Mouse (Mus musculus) megakaryocyte, adult 5-6 weeks (primary cell): ENCODE measurements around the gene Cdc14b. TPM values are rescaled to one million over a fixed set of nuclear protein-coding genes. Genes with fewer than 3 reads are reported as not detected.

Source experiments
- ATAC-seq: 2 replicates; pipeline ENCODE4 v1.8.0; 2016; ENCODE audit warnings: mild to moderate bottlenecking, inconsistent platforms; ENCODE audit not compliant: poor library complexity, severe bottlenecking
- total RNA-seq, 2 experiments: library from RNA; stranded (forward) in 1 of 2; stranded (reverse) in 1 of 2; fragments of 153-499, 151-499 nt in 1 of 2; fragments of 221-1000, 200-1000 nt in 1 of 2; gene quantifications; 2 replicates each; pipeline versions ENCODE4 v1.2.3 to v1.2.4; 2015 to 2017

The Cdc14b gene
- total RNA-seq, 2 experiments from 2014 or later, result 5.0 to 5.1 TPM

DNA sequence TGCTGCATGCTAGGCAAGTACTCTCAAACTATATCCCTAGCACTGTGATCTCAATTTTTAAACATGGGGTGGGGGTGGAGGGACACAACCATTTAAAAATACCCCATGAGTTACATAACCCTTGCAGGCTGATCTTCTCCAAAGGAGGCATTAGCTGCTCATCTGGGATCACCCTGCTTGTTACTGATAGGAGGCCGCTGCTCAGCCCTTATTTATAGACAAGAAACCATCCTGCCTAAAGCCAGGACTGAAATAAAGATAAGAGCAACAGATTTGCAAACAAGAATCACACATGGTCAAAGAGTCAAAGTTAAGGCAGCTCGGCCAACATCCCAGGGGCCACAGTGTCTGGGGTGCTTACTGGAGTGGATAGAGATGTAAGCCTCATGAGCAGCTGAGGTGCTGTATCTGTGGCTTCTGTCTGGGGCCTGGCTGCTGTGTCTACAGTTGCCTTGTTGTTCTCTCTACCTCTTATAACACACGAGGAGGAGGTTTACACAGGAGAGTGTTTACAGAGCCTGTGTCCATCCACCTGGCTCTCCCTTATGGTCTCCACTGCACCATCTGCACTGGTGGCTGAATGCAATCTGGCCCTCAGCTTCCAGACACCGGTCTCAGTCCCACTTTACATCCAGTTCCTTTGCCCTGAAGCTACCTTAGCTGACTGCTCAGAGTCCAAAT is 38.0 kb downstream of the Cdc14b start:
- ATAC-seq, result no peak

DNA sequence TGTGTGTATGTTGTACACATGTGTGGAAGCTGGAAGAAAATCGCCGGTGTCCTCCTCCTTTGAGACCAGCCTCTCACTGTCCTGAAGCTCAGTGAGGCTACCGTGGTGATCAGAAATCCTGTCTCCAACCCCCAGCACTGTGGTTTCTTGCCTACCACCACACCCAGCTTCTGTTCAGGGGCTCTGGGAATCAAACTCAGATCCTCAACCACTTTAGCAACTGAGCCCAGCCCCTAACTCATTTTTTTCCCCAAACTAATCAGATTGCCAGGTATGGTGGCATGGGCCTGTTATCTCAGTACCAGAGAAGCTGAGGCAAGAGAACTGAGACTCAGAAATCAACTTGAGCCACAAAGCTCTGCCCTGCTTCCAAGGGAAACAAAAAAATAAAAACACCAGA is 39.3 kb downstream of the Cdc14b start:
- ATAC-seq, result no peak

DNA sequence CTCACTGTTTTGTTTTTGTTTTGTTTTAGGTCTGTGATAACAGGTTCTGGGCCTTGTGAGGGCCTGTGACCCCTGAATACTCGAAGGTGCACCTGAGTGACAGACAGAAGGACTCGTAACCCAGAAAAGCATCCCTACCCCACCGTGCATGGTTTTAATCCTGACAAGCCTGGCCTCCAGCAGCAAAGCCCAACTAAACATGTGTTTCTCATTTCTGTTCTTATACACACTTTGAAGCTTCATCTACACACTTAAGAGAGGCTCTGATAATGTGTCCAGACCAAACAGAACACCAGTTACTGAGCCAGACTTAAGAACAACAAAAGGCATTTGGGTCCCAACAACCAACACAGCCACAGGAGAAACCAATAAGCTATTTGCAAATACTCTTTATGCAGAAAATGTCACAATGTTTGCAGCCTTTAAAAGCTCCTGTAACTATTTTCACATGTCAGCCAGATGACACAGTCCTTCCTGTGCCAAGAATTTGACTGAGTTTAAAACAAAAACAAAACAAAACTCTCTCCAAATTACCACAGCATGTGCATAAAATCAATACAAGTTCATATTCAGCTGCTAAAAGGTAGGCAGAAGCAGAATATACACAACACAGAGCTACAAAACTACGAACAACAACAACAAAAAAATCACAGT is 39.9 kb downstream of the Cdc14b start:
- ATAC-seq, result no peak

DNA sequence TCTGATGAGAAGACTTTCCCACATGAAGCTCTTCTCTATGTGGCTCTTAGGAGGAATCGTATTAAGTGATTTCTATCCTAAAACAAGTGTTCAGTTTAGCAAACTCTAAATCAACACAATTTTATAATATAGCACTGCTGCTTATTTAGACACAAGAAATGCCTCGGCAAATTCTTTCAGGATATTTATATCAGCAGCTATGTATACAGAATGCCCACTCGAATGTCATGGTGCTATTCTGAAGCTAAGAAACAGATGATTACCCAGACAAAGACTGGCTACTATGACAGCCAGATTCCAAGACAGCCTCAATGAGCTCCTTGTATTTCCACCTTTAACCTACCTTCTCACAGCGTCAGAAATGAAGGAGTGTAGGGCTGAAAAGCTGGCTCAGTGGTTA is 42.0 kb downstream of the Cdc14b start:
- ATAC-seq, result no peak

DNA sequence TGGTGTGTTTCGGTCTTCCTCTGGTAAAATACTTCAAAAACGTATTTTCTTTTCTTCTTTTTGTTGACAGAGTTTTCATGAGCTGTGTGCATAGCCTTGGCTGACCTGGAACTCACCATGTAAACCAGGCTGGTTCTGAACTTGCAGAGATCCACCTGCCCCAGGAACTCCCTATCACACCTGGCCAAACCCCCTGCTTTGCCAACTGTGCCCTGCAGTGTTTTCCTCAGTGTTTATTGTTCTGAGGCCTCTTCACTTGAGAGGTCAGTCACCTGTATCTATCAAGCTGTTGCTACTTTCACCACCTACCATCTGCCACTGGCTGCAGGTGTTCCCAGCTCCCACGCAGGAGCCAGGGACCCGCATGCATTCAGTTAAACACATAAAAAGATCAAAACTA is 48.4 kb downstream of the Cdc14b start:
- ATAC-seq, result no peak

DNA sequence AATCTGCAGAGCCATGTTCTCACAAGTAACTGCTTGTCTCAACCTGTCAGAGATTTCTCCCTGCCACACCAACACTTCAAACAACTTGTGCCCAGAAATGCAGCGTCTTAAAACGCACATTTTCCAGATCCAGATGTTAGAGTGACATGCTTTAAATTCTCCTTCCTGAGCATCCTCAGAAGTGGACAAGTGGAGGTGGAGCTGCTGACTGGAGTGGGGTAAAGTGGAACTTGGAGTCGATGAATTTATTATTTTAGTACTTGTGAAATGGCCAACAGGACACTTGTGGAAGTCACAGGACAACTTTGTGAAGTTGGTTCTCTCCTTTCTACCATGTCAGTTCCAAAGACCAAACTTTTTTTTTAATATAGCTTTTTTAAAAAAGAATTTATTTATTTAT is 49.4 kb downstream of the Cdc14b start:
- no peak for ATAC-seq

DNA sequence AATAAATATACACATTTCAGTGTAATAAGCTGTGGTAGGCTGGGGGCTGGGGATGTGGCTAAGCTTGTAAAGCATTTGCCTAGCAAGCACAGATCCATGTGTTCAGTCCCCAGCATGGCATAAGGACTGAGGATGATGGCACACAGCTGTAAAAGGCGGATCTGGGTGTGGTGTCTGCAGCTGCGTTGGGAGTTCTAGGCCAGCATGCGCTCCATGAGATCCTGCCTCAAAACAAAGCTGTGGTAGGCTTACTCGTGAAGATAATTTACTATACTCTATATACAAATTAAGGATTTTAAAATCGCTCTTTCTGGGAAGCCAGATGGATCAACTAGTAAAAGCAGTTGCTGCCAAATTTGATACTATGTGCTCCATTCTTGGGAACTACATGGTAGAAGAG is 60.2 kb downstream of the Cdc14b start:
- ATAC-seq, result no peak

DNA sequence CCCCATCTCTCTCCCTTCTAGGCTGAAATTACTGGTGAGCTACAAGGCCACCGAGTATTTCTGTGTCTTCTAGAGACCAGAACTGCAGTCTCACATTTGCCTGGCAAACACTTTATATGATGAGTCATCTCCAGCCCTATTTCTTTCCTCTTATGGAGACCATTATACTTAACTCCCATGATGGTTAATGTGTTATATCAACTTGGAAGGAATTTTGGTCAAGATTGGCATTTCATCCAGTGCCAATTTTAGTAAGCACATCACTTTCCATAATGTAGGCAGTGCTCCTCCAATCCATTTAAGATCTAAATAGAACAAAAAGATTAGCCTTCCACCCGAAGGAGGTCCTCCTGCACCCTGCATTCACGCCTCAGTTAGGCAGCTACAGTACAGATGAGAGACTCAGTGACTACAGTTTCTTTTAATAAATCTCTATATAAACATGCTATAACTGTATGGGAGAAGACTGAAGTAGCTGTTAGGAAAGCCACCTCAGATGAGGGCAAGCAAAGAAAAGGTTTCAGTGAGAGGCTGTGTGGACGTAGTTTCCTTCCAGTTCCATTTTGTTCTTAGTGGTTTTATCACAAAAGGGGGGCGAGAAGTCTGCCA is 63.0 kb downstream of the Cdc14b start:
- ATAC-seq, result no peak

DNA sequence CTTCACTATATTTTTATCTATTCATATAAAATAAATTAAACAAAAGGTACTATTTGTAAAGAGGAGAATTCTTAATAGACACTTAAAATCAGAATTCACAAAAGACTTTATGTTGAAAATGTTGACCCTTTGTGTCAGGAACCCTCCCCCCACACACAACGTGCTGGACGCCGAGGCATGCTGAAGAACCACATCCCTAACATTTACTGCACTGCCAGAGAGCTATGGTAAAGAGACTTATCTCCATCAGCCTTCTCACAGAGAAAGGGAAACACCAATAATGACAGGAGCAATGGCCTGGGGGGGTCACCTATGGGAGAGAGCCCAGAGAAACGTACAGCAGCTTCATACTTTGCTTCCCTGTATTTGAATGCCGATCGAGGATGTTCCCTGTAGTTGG is 66.9 kb downstream of the Cdc14b start:
- ATAC-seq, result no peak

DNA sequence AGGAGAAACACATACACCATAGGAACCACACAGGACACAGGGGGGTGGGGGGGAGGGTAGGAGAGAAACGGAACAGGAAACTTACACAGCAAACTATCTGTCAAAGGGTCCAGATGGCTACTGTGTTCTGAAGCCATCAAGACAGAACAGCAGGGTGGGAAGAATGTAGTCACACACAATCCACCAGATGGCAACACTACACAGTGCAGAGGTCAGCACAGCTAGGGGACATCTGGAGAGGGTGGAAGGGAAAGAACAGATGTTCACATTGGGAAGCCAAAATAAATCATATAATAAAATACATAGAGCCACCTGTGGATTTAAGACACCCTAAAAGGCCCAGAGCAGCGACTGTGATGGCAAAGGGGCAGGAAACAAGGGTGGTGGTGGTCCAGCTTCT is 69.9 kb downstream of the Cdc14b start:
- no peak for ATAC-seq

DNA sequence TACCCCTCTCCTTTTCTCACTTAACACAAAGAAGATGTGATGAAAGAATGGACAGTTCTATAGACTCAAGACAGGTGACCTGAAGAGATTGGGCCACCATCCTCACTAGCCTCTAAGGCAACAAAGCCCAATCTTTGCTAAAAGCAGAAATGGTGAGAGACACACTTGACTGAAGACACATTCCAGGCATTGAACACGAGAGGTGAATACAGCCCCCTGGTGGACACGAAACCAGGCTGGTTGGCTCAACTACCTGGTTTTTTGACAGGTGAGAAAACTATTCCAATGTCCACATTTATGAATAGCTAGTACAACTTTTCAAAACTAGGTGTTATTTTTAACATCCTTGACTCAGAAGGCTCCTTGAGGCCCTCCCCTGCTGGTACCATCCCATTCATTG is 70.4 kb downstream of the Cdc14b start:
- no peak for ATAC-seq

DNA sequence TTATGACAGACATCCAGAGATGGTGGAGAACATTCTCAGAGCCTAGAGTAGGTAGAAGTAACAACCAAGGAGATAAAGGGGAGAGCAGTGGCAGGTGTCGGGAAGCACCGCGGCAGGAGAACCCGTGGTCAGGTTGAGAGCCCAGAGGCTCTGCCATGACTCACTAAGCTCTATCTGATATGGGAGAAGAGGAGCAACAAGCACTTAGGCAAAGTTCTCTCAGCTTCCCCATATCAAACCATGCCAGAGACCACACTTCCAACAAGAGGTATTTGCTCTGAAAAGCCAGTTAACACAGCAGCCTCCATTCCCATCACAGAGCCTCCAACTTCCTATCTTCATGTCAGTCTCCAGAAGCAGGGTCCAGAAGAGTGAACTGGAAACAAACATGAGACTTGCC is 74.2 kb downstream of the Cdc14b start:
- no peak for ATAC-seq

DNA sequence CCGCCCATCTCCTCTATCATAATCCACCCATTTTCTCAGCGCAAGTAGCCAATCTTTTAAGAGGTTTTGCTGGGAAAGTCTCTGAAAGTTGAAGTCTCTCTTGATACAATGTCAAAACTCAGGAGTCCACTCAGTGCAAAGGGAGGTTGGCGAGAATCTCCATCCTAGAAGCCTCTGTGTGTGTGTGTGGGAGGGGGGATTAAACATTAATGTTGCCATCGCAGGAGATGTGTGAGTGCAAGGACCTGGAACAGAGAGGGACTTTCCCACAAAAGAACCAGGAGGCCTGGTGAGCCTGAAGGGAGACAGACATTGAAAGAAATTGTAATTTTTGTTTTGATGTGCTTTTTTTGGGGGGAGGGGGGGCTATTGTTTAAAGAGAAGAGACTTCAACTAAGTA is 76.8 kb downstream of the Cdc14b start:
- ATAC-seq, result no peak

DNA sequence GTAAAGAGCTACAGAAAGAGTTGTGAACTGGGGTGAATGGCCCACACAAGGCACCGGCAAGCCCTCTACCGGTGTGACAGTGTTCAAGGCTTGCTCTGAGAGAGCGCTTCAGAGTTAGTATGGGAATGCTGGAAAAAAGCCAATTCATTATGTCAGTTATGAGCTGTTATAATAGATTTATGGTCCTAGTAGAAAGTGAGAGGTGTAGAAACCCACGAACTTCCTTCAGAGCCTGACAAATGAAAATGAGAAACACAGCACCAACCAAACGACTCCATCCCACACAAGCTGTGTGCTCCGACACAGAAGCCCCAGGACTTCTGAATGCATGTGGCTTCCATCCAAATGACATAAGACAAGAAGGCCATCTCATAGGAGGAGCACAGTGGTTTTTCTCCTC is 77.2 kb downstream of the Cdc14b start:
- ATAC-seq, result no peak

DNA sequence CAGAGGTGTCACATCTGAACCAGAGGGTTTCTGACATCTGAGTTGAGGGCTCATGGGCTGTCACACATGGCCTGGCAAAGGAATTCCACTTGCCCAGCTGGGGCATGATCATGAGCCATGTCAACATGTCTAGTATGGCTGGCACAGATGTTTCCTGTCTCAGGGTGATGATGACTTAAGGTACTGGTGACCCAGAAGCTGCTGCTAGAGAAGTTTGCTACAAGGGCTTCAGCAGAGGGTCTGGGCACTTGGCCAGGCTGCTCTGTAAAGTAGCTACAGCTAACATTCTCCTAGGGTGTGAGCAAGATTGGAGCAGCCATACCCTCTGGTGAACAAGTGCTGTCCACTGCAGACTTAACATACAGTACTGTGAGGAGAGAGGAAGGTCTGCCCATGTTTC is 88.0 kb downstream of the Cdc14b start:
- no peak for ATAC-seq

DNA sequence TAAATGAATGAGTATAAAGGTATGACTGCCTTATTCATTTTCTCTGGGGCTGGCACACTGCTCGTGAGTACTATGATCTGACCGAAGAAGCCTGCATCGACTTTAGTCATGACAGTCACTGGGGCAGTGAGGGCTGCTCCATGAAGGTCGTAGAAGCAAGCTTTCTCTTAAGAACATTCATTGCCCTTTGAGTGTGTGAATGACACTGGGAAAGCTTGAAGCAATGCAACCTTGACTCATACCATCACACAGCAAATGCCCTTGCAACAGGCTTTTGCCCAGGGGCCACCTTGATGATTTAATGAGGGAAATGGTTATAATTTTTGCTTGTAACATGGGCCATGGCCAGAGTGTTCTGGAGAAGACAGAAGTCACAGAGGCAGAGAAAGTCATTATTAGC is 88.6 kb downstream of the Cdc14b start:
- no peak for ATAC-seq

DNA sequence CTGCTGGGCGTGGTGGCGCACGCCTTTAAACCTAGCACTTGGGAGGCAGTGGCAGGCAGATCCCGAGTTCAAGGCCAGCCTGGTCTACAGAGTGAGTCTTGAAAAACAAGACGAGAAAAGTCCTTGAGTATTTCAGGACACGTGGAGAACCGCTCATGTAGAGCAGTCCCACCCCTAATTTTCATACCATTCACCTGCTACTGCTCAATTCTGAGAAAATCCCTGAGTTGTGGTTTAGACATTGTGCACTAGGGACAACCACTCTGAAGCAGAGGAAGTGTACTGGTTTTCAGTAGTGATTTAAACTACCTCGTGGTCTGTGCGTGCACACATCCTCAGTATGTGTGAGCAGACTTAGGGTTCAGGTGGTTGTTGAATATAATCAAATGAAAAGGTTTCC is 89.5 kb downstream of the Cdc14b start:
- no peak for ATAC-seq

DNA sequence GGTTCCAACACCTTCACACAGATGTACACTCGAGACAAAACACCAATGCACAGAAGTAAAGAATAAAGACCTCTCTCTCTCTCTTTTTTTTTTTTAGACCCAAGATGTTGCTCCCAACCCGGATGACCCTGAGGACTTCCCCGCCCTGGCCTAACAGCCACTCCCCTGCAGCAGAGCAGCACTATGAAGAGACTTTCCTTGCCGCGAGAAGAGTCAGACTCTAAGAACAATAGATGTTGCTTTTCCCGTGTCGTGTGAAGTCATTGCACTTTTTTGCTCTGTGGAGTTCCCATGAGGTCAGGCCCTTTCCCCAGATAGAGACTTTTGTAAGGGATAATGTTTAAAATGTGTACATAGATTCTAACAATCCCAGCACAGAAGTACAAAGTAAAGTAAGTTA is 89.9 kb downstream of the Cdc14b start:
- ATAC-seq, result no peak

DNA sequence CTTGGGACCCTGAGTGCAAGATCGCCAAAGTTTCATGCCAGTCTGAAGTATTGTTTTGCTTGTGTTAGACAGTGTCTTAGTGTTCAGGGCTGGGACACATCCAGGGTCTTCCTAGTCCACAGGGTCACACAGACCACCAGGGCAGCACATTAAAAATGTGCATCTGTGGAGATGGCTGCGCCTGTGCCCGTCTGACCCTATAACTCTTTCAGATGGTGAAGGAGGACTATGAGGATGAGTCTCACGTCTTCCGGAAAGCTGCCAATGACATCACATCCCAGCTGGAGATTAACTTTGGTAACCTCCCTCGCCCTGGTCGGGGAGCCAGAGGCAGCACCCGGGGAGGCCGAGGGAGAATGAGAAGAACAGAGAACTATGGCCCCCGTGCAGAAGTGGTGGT is 90.7 kb downstream of the Cdc14b start:
- ATAC-seq, result no peak

DNA sequence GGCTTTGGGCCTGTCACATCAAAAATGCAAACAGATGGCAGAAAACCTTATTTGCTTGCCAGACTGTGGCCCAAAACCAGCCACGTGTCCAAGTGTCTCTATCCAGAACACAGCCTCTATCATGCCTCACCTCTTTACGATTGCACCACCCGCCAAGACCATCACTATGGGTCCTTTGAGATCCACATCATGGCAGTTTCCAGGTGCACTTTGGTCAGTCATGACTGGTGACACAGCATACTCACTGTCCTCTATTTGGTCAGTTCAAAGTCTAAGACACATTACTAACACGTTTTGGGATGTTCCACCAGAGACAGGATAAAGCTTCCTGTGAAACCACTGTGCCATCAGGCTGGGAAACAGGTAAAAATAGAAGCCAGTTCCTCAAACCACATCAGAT is 91.5 kb downstream of the Cdc14b start:
- ATAC-seq, result no peak

DNA sequence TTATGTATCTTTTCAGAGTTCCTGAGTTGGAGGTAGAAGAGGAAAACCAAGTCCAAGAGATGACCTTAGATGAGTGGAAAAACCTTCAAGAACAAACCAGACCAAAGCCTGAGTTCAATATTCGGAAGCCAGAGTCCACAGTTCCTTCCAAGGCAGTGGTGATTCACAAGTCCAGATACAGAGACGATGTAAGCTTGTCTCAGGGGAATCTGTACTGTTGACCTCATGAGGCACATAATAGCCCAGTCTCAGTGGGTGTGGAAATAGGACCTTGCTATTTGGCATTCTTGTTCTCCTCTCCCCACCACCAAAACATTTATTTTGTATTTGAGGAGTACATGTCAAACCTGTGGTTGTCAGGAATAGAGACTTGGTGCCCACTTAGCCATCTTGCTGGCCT is 93.0 kb downstream of the Cdc14b start:
- no peak for ATAC-seq

DNA sequence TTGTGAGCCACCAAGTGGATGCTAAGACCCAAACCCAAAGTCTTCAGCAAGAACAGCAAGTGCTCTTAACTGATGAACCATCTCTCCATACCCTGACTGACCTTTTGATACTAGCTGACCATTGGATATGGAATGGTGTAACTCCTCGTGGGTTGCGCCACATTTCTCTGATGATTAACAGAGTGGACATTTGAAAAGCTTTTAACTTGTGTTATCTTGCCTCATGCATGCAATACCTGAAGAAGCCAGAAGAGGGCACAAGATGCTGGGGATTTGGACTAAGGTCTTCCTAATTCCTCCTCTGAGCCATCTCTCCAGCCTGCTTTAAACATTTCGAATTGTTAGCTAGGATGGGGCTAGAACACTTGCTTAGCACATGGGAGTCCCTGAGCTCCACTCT is 94.2 kb downstream of the Cdc14b start:
- ATAC-seq, result peak; percentile 80

DNA sequence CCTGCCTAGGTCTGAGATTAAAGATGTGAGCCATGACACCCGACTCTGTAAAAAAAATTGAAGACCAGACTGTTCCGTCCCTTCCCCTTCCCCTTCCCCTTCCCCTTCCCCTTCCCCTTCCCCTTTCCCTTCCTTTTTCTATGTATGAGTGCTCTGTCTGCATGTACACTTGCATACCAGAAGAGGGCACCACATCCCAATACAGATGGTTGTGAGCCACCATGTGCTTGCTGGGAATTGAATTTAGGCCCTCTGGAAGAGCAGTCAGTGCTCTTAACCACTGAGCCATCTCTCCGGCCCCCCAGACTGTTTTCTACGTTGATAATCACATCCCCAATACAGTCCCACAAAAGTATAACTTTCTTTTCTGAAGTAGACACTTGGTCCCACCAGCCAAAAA is 94.8 kb downstream of the Cdc14b start:
- peak; percentile 30; the same call in 1 of the 2 replicates for ATAC-seq
